23 mouse cellular contexts compared by ENCODE assay signal in the genomic region with DNA sequence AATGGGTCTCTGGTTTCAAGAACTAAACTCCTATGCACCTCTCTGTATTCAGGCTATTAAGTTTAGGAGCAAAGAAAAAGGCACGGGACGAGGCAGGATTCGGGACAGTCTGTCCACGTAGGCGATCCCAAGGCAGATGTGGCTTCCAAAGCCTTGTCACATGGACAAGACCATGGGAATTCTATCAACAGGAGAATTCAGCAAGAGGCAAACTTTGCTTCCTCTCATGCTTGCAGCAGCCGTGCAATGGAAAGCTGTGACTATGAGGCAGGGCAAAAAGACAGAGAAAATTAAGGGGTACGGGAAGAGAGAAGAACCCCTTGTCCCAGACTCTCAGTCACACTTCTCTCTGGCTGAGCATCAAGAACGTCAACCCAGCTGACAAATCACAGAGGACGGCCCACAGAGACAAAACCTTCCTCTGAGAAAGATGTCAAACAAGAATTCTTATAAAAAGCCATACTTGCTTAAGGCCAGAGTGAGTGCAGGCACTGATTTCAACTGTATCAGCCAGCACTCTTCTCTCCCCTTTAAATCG. TPM values are rescaled to one million over a fixed set of nuclear protein-coding genes. Genes with fewer than 3 reads are reported as not detected.
"Had no signal": no experiment of that assay in that cellular context is flagged by ENCODE, and none has a peak within 500 bp of the region (broad histone marks: within the 10 kb centered on the region; RNA-seq: fewer than 3 reads in every experiment).

No protein-coding gene starts in this region.

- H3K4me1 ChIP-seq: lung, embryonic 15.5 days; megakaryocyte, embryonic 14.5 days; neural tube, embryonic 12.5 days had no signal

- H3K9me3 ChIP-seq: lung, embryonic 15.5 days; megakaryocyte, embryonic 14.5 days; midbrain, embryonic 13.5 days; midbrain, embryonic 15.5 days; neural tube, embryonic 12.5 days had no signal

- DNase-seq: lung, adult 2 months; lung, postnatal 14 days; lung, postnatal 36 days; right cerebral cortex, postnatal 14 days; spleen, adult 18-20 months; thymus, adult 18-20 months; thymus, postnatal 14 days; thymus, postnatal 36 days had no signal

- H3K27me3 ChIP-seq: lung, embryonic 15.5 days; midbrain, embryonic 13.5 days; midbrain, embryonic 15.5 days; neural tube, embryonic 12.5 days had no signal

- H3K36me3 ChIP-seq: lung, embryonic 15.5 days; midbrain, embryonic 13.5 days; midbrain, embryonic 15.5 days; neural tube, embryonic 12.5 days had no signal

- H3K4me3 ChIP-seq: lung, embryonic 15.5 days; megakaryocyte, embryonic 14.5 days; midbrain, embryonic 13.5 days; midbrain, embryonic 15.5 days; neural tube, embryonic 12.5 days had no signal

- H3K27ac ChIP-seq: lung, embryonic 15.5 days; macrophage; midbrain, embryonic 13.5 days; midbrain, embryonic 15.5 days; neural tube, embryonic 12.5 days had no signal

- H3K9ac ChIP-seq: lung, embryonic 15.5 days; midbrain, embryonic 13.5 days; midbrain, embryonic 15.5 days; neural tube, embryonic 12.5 days had no signal

RNA-seq across cellular contexts. Expression of a gene that starts 21.9 kb away (rescaled TPM):
- total RNA-seq: megakaryocyte progenitor cell, adult 5-6 weeks; midbrain, postnatal 0 days; monocyte, adult 5-6 weeks; neutrophil, adult 5-6 weeks had no signal
- polyA plus RNA-seq: lung, embryonic 15.5 days; lung, postnatal 0 days; macrophage; midbrain, embryonic 11.5 days; midbrain, embryonic 13.5 days; midbrain, embryonic 15.5 days; midbrain, postnatal 0 days; neural tube, embryonic 12.5 days; small intestine, adult 2 months; stomach, embryonic 14.5 days; stomach, embryonic 16.5 days had no signal
